Mouse (Mus musculus) bone marrow macrophage, adult 2 months (primary cell): ENCODE results near the gene Exoc6.

Source experiments
- CTCF ChIP-seq: IDR thresholded peaks from 2 replicates; pipeline ENCODE4 v1.5.1; 2012; ENCODE audit warnings: low read depth, mild to moderate bottlenecking, low read length, moderate library complexity
- POLR2A ChIP-seq: IDR thresholded peaks from 2 replicates; pipeline ENCODE4 v1.6.1; 2012; ENCODE audit warnings: mild to moderate bottlenecking, low read depth, low read length, borderline replicate concordance

GRCm38 (mm10) chr19:37533196-37533595 is 17.0 kb upstream of the Exoc6 start:
- no peak for TF ChIP-seq CTCF
- TF ChIP-seq POLR2A: no peak
